8 mouse cellular contexts compared by ENCODE assay signal in genomic region chr7:27273739-27274351, GRCm38 (mm10). TPM values are rescaled to one million over a fixed set of nuclear protein-coding genes. Genes with fewer than 3 reads are reported as not detected.
DNase-seq lines count a peak whose midpoint lies in the region; ATAC-seq lines count a peak whose summit lies in the region.

No protein-coding gene starts in this region.

- peak; percentile 55 for DNase-seq in hindbrain, embryonic 11.5 days (ENCODE audit: low spot score)
- peak; percentile 62 for DNase-seq in NIH3T3 (ENCODE audit: low read depth)
- DNase-seq in embryo, embryonic 10.5 days (ENCODE audit: low spot score), result peak; percentile 68
- peak; percentile 73 for DNase-seq in limb, embryonic 10.5 days (ENCODE audit: low spot score)
- peak; percentile 64 for DNase-seq in neural tube, embryonic 11.5 days (ENCODE audit: low spot score)
- no peak for DNase-seq in urinary bladder, adult 2 months (ENCODE audit: low spot score)

- peaks cover 39% of the 10 kb centered on the region for H3K36me3 ChIP-seq in hindbrain, embryonic 11.5 days (ENCODE audit: control insufficient read depth, insufficient read depth, low read length)
- peaks cover 74% of the 10 kb centered on the region for H3K36me3 ChIP-seq in hindbrain, embryonic 16.5 days (ENCODE audit: control insufficient read depth, insufficient read depth, low read length)
- H3K36me3 ChIP-seq in limb, embryonic 10.5 days, result peaks cover 71% of the 10 kb centered on the region
- peaks cover 31% of the 10 kb centered on the region for H3K36me3 ChIP-seq in neural tube, embryonic 11.5 days (ENCODE audit: control insufficient read depth, insufficient read depth, low read length)

- ATAC-seq in hindbrain, embryonic 11.5 days (ENCODE audit: low FRiP score), result no peak
- ATAC-seq in hindbrain, embryonic 16.5 days, result no peak
- ATAC-seq in neural tube, embryonic 11.5 days (ENCODE audit: insufficient read depth, low FRiP score, low TSS enrichment), result no peak
- no peak for ATAC-seq in frontal cortex, adult (ENCODE audit: low TSS enrichment)

- H3K9me3 ChIP-seq in hindbrain, embryonic 11.5 days (ENCODE audit: control insufficient read depth, low read length), result no peaks in the 10 kb centered on the region
- no peaks in the 10 kb centered on the region for H3K9me3 ChIP-seq in hindbrain, embryonic 16.5 days (ENCODE audit: control insufficient read depth, low read length)
- H3K9me3 ChIP-seq in limb, embryonic 10.5 days (replicated peaks), result no peaks in the 10 kb centered on the region
- no peaks in the 10 kb centered on the region; the same call in 1 of the 2 replicates for H3K9me3 ChIP-seq in neural tube, embryonic 11.5 days (ENCODE audit: control insufficient read depth, low read length)

- no peak overlapping the region for H3K27ac ChIP-seq in hindbrain, embryonic 11.5 days (ENCODE audit: low read depth, low read length)
- H3K27ac ChIP-seq in hindbrain, embryonic 16.5 days (ENCODE audit: low read depth, low read length), result no peak overlapping the region
- no peak overlapping the region for H3K27ac ChIP-seq in limb, embryonic 10.5 days
- no peak overlapping the region for H3K27ac ChIP-seq in neural tube, embryonic 11.5 days (ENCODE audit: low read depth, low read length)

- no peak overlapping the region for H3K9ac ChIP-seq in hindbrain, embryonic 11.5 days (ENCODE audit: low read depth, low read length)
- no peak overlapping the region for H3K9ac ChIP-seq in hindbrain, embryonic 16.5 days (ENCODE audit: low read depth, low read length)
- no peak overlapping the region for H3K9ac ChIP-seq in neural tube, embryonic 11.5 days (ENCODE audit: low read length)

- 44% methylated on average over 32 of the region's 32 CpGs for whole genome bisulfite sequencing in hindbrain, embryonic 11.5 days
- 56% methylated on average over 32 of the region's 32 CpGs for WGBS in hindbrain, embryonic 16.5 days
- 46% methylated on average over 32 of the region's 32 CpGs for WGBS in limb, embryonic 10.5 days
- 49% methylated on average over 31 of the region's 32 CpGs for WGBS in neural tube, embryonic 11.5 days

- no peak overlapping the region for H3K4me2 ChIP-seq in hindbrain, embryonic 11.5 days (replicated peaks; ENCODE audit: low read depth, low read length)
- H3K4me2 ChIP-seq in hindbrain, embryonic 16.5 days (ENCODE audit: low read length), result no peak overlapping the region
- no peak overlapping the region for H3K4me2 ChIP-seq in neural tube, embryonic 11.5 days (ENCODE audit: low read depth)

- no peaks in the 10 kb centered on the region for H3K4me1 ChIP-seq in hindbrain, embryonic 11.5 days (replicated peaks; ENCODE audit: control insufficient read depth, insufficient read depth, low read length)
- H3K4me1 ChIP-seq in hindbrain, embryonic 16.5 days (ENCODE audit: control insufficient read depth, insufficient read depth, low read depth, low read length), result no peaks in the 10 kb centered on the region
- no peaks in the 10 kb centered on the region for H3K4me1 ChIP-seq in limb, embryonic 10.5 days
- no peaks in the 10 kb centered on the region for H3K4me1 ChIP-seq in neural tube, embryonic 11.5 days (ENCODE audit: control insufficient read depth, insufficient read depth, low read length)

- no peak overlapping the region for H3K4me3 ChIP-seq in hindbrain, embryonic 11.5 days (ENCODE audit: low read depth, low read length)
- no peak overlapping the region for H3K4me3 ChIP-seq in hindbrain, embryonic 16.5 days (ENCODE audit: low read length)
- H3K4me3 ChIP-seq in limb, embryonic 10.5 days, result peak overlapping the region; percentile 23; the same call in 1 of the 2 replicates
- H3K4me3 ChIP-seq in neural tube, embryonic 11.5 days (ENCODE audit: low read depth, low read length), result no peak overlapping the region

- no peaks in the 10 kb centered on the region for H3K27me3 ChIP-seq in hindbrain, embryonic 11.5 days (ENCODE audit: control insufficient read depth, insufficient read depth, low read length)
- H3K27me3 ChIP-seq in hindbrain, embryonic 16.5 days (replicated peaks; ENCODE audit: control insufficient read depth, insufficient read depth, low read length), result no peaks in the 10 kb centered on the region
- H3K27me3 ChIP-seq in limb, embryonic 10.5 days (ENCODE audit: low read depth, poor library complexity, severe bottlenecking), result no peaks in the 10 kb centered on the region
- H3K27me3 ChIP-seq in neural tube, embryonic 11.5 days (ENCODE audit: control insufficient read depth, insufficient read depth, low read length), result no peaks in the 10 kb centered on the region

RNA-seq across cellular contexts. Expression of gene Numbl, which starts 15.6 kb away (rescaled TPM):
- 19.8 and 22.7 TPM in 2 replicates for polyA plus RNA-seq in hindbrain, embryonic 11.5 days (2014; fragmentation: Nextera tagmentation; extraction: Ambion mirVana)
- polyA plus RNA-seq in hindbrain, embryonic 16.5 days (2015; fragmentation: Nextera tagmentation; extraction: Ambion mirVana), result 54.4 and 59.5 TPM in 2 replicates
- polyA plus RNA-seq in limb, embryonic 10.5 days (2016; fragmentation: Nextera tagmentation; extraction: Ambion mirVana), result 7.9 and 10.4 TPM in 2 replicates
- 21.6 and 21.7 TPM in 2 replicates for polyA plus RNA-seq in neural tube, embryonic 11.5 days (2014; fragmentation: Nextera tagmentation; extraction: Ambion mirVana)
- 44.1 and 47.3 TPM in 2 replicates for polyA plus RNA-seq in urinary bladder, adult 2 months (2012; rRNA removed)

RNA-seq across cellular contexts. Expression of gene Coq8b, which starts 41.0 kb away (rescaled TPM):
- polyA plus RNA-seq in hindbrain, embryonic 11.5 days (2014; fragmentation: Nextera tagmentation; extraction: Ambion mirVana), result 13.9 and 18.4 TPM in 2 replicates
- 21.8 and 23.9 TPM in 2 replicates for polyA plus RNA-seq in hindbrain, embryonic 16.5 days (2015; fragmentation: Nextera tagmentation; extraction: Ambion mirVana)
- 16.3 and 16.4 TPM in 2 replicates for polyA plus RNA-seq in limb, embryonic 10.5 days (2016; fragmentation: Nextera tagmentation; extraction: Ambion mirVana)
- polyA plus RNA-seq in neural tube, embryonic 11.5 days (2014; fragmentation: Nextera tagmentation; extraction: Ambion mirVana), result 15.8 and 17.1 TPM in 2 replicates
- 20.4 and 20.7 TPM in 2 replicates for polyA plus RNA-seq in urinary bladder, adult 2 months (2012; rRNA removed)

RNA-seq across cellular contexts. Expression of gene Itpkc, which starts 45.4 kb away (rescaled TPM):
- polyA plus RNA-seq in hindbrain, embryonic 11.5 days (2014; fragmentation: Nextera tagmentation; extraction: Ambion mirVana), result 5.0 and 6.7 TPM in 2 replicates
- 5.7 and 5.9 TPM in 2 replicates for polyA plus RNA-seq in hindbrain, embryonic 16.5 days (2015; fragmentation: Nextera tagmentation; extraction: Ambion mirVana)
- polyA plus RNA-seq in limb, embryonic 10.5 days (2016; fragmentation: Nextera tagmentation; extraction: Ambion mirVana), result 7.2 and 7.9 TPM in 2 replicates
- 6.5 and 8.3 TPM in 2 replicates for polyA plus RNA-seq in neural tube, embryonic 11.5 days (2014; fragmentation: Nextera tagmentation; extraction: Ambion mirVana)
- polyA plus RNA-seq in urinary bladder, adult 2 months (2012; rRNA removed), result 9.9 and 11.6 TPM in 2 replicates
